Mouse (Mus musculus) layer of hippocampus, postnatal 25 days (tissue): ENCODE measurements around the gene Gm21119. TPM values are rescaled to one million over a fixed set of nuclear protein-coding genes. Genes with fewer than 3 reads are reported as not detected.
"Not testable (repeated sequence)": the region's sequence is repeated elsewhere in the genome, so short reads cannot be mapped to it uniquely, and the experiment has no call there.

Experiments used
- DNase-seq, 2 experiments: peaks; one replicate each; pipeline ENCODE4 v3.0.0; 2022; ENCODE audit warnings: mixed read lengths in 2 of 2, low spot score in 1 of 2; ENCODE audit errors: extremely low spot score in 1 of 2
- total RNA-seq, 2 experiments: library from RNA; stranded (reverse); gene quantifications; 2 replicates each; pipeline ENCODE4 v1.2.3; 2021

Gene Gm21119
- total RNA-seq, result 1 to 10 TPM in 1 of 2 experiments, under 1 TPM in 1; 0.56 to 1.2 TPM

DNA sequence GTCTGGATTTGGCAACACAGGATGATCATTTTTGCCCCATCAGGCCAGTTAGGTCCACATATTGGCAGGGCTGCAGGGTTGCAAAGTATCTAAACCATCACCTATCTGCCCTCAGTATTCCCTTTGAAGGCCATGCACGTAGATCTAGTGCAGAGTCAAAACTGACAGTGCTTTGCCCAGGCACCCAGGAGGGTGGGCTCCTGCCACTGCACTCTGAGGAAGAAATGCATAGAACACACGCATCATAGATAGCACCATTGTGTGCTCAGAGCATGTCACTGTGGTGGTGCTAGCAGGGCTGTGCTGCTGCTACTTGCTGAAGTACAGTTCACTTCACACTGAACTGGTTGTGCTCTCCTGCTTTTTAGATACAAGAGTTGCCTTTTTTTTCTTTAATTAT is at the start of gene Gm21119:
Gm21119 (plus strand) TSS at position 301 of the 400 bp plus-strand sequence.
- DNase-seq, result not testable (repeated sequence)

DNA sequence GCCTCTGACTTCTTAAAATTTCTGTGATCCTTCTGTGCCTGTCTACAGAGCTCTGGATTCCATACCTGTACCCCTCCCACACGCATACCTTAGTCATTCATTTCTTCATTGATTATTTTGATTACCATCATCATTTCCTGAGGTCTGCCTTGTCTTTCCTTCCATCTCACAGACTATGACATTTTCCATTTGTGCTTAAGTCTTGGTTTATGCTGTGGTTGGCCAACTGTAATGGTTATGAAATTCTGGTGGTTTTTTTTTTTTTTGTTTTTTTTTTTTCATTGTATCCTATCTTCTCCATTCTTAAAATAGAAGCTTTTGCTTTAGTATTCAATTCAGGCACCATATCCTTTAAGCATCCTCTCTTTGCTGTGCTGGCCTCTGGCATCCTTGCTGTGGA is 48.0 kb upstream of the Gm21119 start:
- DNase-seq, result not testable (repeated sequence)

DNA sequence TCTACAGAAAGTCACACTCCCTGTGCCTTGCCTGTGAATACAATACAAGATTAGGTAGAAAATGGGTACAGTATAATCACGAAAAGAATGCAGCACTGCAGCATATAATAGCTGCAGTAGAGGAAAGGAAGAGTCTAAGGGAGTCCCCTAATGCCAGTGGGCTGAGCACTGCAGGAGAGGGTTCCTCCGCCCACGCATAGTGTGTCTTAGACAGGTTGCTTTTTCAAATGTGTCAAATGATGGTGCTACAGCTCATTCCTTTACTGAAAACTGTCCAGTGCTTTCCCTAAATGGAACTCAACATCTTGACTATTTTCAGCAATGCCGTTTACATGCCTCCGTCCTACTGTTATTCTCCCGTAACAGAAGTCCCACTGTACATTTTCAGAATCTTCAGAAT is 33.6 kb upstream of the Gm21119 start:
- DNase-seq, result not testable (repeated sequence)

DNA sequence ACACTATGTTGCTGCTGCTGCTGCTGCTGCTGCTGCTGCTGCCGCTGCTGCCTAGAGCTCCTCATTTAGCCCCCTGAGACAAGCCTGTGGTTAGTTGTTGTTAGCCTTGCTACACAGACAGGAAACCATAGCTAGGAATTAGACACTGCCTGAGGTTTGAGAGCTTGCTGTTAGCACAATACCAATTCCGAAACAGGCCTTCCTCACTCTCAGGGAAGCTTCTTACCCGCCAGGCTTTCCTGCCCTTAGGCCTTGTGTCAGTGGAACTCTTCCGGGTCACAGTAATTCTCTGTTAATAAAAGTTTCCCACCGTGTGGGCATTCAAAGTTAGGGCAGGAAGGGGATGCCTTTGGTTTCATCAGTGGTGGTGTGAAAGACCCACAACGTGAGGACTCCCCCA is 31.9 kb upstream of the Gm21119 start:
- DNase-seq, result not testable (repeated sequence)

DNA sequence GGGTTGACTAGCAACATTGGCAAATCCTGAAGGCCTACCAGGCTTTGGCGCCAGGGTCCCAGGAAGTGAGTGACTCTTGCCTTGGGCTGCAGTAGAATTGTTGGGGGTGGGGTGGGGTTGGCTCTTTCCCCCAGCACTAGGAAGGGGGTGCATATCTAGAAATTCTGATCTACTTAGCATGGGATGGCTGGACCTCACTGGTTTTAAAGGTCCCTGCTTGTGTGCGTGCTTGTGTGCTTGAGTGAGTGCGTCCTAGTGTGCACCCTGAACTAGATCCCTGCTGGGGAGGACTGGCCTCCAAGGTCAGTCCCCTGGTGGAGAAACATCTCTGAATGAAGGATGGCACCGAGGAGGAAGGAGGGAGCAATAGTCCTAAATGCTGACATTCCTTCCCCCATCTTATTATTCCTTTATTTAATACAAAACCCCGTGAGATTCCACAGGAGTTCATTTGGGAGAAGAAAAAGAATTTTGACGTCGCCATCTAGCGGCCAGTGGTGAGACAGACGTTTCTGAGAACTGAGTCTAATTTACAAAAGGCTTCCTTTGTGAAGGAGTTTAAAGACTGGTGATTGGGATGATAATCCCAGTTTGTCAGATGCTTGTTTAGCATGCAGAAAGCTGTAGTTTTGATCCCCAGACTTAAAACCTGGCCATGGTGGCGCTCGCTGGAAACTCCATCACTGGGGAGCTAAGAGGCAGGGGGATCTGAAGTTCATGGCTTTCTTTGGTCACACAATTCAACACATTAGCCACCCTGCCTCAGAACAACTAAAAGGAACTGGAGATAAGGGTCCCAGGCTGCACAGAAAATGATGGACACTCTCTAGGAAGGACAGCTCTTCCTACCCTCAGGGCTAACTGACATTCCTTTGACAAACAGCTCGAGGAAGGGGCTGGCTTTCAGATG is 26.2 kb upstream of the Gm21119 start:
- peak in 1 of 2 experiments; percentile 8 for DNase-seq

DNA sequence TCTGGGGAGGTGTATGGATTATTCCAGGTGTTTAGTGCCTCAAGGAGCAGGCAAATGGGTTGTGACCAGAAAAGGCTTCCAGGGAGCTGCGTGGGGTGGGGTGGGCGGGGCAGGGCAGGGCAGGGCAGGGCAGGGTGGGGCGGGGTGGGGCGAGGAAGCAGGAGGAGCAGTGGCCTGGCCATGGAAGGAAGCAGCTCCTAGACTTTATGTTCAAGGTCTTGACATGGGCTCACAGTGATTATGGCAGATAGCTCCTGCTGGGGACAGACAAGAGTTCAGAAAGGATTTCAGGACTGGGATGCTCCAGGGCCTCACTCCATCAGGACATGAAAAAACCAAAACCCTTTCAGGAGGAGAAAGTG is 25.6 kb upstream of the Gm21119 start:
- peak; percentile 24 to 36 for DNase-seq

DNA sequence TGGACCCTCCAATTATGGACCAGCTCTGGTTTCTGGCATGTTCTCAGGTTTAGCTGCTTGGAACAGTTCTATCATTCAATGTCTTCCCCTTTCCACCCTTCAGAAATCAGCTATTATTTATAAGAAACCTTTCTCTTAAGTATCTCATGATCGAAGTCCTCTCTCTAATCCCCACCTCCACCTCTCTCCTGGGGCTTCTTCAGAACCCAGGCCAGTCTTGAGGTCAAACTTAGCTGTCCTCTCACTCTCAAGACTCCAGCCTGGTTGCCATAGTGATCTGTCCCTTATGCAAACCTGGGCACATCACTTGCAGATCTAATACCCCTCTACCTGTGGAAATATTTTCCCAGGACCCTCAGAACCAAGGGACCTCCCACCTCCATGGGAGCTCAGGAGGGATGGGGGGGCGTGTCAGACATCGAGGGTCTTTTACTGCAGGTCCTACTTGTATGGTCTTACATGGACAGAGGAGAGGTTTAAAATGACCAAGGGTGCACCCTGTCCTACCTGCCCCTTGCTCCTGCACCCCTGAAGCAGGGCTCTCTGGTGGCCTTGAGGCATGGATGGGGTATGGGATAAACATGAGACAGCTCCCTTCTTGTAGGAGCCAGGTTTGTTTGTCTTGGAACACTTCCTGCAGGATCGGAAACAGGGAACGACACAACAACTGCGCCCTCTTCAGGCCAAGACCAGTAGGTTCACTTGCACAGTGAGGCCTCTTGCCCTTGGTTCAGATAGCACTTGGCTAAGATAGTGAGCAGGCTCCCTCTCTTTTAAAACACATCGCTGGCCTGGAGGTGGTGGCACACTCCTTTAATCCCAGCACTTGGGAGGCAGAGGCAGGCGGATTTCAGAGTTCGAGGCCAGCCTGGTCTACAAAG is 24.4 kb upstream of the Gm21119 start:
- DNase-seq, result peak; percentile 4 to 46

DNA sequence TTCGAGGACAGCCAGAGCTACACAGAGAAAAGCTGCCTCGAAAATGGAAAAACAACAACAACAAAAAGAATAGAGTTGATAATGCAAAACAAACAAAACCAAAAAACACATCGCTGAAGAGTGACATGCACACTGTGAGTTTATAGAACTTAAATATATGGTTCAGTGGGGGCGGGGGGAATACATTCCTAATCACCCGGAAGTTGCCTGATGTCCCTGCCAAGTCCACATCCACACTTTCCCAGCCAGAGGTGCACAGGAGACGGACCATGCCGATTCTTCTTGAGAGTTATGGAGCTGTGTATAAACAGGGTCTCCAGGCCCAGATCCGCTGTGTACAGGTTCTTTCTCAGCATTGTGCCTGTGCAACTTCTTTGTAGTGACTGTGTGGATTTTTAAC is 23.7 kb upstream of the Gm21119 start:
- not testable (repeated sequence) for DNase-seq

DNA sequence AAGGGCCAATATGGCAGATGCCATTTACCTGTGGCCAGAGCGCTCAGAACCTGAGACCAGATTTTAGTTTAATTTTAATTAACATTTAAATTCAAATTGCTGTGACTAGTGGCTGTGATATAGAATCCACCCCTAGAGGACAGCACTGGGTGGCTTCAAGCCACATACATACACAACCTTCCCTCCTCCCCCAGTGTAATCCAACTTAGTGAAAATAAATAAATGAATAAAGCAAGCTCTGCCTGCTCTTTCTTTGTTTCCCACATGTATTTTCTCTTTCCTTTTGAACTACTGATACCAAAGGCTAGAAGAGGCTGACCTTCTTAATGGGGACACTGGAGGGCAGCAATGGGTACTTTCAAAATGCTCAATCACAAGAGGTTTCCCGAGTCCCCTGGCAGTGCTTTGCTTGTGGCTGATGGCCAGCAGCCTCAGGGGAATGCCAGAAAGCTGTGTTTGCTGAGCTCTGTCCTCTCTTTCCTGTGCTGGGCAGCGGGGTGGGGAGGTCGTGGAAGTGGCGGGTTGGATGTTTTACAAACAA is 21.9 kb upstream of the Gm21119 start:
- DNase-seq, result not testable (repeated sequence)

DNA sequence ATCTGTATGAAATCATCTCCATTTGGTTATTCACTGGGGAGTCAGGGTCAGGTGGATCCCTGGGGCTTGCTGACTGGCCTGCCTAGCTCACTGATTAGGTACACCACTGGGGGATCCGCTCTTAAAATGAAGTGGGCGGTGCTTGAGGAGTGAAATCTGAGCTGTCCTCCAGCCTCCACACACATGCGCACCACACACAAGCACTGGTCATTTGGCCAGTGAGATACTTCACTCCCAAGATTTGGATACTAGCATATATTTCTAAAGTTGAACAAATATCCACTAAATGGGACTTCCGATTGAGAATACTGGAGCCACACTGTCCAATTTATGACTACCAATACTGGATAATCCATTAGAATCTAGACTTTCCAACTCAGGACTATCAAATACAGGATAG is 20.9 kb upstream of the Gm21119 start:
- DNase-seq, result peak; percentile 37 to 54

DNA sequence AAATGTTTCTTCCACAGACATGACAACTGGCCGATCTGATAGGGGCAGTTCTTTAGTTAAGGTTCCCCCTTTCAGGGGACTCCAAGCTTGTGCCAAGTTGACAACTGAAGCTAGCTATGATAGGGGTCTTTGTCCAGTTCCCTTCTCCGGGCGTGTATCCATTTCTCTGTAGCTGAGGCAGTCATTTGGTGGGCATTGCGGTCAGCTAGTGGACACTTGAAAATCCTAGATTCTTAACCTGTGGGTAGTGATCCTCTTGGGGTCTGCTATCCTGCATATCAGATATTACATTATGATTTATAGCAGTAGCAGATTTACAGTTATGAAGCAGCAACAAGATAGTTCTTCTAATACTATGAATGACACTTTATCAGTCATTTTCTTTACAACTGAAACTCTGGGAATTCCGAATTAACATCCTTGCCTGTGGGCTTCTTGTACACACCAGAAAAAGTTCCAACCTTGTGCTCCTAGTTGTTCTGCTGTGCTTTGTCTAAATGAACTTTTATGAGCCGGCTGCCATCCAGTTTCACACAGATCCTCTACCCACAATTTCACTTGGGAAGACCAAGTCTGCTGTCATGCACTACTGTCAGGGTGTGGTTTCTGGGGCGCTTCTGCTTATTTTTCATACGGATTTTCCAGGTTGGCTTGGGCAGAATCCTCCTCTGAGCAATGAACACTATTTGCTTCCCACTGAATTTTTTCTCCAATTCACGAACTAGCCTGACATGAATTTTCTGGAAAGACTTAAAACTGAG is 18.5 kb upstream of the Gm21119 start:
- DNase-seq, result peak; percentile 3 to 11

DNA sequence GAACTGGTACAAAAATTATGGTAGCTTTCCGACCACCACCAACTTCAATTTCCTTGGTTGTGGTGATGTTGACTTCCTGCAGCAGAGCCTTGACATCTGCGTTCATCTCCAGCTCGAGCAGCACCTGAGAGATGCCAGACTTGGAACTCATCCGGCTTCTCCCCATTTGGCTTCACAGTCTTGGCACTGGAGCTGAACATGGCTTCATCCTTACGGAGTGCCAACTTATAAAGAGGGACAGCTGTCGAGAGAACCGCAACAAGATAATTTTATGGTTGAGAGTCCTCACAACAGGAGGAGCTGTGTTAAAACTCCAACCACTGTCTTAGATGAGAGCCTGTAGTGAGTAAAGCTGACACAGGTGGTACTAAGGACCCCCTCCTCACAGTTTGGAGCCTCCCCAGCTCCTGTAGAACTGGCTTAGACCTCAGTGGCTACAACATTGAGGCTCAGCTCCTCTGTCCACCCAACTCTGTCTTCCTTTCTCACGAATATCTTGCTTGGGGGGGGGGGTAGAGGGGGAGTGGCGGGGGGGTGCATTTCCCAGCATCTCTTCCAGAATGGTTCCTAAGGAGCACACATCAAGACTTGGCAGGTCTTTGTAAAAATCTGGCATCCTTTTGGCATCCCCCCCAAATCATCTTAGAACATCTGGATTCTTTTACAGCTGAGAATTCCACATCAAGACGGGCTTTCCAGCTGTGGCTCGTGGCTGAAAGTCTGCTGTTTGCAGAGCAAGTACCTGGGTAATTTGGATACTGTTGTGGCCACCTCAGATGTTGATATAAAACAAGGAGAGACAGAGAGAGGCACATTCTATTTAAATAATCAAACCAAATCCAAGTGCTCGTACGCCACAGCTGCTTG is 17.6 kb upstream of the Gm21119 start:
- peak; percentile 38 to 68 for DNase-seq

DNA sequence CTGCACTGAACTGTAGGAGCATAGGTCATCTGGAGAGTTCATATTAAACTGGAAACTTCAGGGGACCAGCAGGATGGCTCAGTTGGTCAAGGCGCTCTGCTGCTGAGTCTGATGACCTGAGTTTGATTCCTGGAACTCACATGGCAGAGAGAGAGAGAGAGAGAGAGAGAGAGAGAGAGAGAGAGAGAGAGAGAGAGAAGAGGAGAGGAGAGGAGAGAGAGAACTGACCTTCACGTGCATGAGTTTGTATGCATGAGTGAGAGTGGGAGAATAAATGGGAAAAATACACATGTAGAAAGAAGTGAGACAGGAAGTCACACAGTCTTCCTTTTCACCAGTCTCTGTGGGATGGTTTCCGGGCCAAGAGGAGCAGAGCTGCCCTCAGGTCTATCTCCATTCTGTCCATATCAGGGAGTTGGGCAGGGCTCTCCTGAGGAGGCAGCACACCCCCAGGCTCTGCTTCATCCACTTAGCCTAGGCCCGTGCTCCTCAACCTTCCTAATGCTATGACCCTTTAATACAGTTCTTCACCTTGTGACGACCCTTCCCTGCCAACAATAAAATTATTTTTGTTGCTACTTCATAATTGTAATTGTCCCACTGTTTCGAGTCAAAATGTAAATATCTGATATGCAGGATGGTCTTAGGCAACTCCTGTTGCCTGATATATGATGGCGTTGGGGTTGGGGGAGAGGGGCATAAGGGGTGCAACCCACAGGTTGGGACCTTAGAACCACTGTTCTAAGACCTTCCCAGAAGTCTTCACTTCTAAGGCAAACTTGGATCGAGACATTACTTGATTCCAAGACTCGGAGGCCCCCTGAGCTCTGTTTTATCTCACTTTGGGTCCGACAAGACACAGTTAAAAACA is 16.2 kb upstream of the Gm21119 start:
- not testable (repeated sequence) for DNase-seq

DNA sequence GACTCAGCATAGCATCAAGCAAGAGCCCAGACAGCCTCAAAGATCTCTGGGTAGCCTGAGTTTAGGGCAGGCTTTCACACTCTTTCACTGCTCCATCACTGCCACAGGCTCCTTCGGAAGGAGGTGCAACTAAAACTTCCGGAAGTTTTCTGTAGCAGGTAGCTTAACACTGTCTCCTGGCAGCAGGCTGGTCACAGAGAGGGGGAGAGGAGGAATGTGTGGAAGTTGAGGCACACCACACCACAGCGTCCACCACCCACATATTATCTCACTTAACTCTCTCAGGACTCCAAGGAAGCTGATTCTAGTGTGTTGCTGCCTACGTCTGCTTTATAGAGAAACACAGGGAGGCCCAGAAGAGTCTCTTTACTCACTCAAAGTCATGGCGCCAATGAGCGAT is 15.4 kb upstream of the Gm21119 start:
- DNase-seq, result not testable (repeated sequence)

DNA sequence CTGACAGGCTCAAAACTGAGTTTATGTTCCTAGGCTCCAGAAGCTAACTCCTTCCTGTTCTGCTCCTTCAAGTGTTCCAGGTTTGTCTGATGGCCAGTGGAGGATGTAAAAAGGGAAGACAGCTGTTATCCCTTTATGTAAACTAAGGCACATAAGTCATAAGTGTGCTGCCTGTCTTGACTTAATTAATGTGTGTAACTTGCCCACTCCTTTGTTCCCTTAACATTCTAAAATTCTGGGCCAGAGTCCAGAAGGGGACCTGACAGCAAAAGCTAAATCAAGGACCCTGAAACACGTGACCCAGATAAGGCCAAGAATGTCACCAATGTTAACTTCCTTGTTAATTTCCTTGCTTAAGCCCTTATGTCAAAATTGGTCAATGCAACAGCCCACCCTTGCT is 3.9 kb upstream of the Gm21119 start:
- DNase-seq, result not testable (repeated sequence)

DNA sequence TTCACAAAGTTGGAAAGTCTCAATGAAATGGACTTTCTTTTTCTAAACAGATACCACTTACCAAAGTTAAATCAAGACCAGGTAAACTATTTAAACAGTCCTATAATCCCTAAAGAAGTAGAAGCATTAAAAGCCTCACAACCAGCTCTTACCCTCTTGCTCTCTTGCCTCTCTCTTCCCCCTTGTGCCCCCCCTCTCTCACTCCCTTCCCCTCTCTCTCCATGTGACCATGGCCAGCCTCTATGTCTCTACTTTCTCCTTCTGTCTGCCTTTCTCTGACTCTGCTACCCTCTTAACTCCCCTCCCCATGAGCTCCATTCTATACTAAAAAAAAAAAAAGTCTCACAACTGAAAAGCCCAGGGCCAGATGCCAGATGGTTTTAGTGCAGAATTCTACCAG is 2.0 kb upstream of the Gm21119 start:
- not testable (repeated sequence) for DNase-seq

DNA sequence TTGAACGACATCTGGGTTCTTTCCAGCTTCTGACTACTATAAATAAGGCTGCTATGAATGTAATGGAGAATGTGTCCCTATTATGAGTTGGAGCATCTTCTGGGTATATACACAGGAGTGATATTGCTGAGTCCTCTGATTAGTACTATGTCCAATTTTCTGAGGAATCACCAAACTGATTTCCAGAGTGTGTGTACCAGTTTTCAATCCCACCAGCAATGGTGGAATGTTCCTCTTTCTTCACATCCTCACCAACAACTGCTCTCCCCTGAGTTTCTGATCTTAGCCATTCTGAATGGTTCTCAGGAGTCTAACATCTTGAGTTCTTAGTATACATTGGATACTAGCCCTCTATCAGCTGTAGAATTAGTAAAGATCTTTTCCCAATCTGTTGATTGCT is 16.0 kb downstream of the Gm21119 start:
- DNase-seq, result not testable (repeated sequence)

DNA sequence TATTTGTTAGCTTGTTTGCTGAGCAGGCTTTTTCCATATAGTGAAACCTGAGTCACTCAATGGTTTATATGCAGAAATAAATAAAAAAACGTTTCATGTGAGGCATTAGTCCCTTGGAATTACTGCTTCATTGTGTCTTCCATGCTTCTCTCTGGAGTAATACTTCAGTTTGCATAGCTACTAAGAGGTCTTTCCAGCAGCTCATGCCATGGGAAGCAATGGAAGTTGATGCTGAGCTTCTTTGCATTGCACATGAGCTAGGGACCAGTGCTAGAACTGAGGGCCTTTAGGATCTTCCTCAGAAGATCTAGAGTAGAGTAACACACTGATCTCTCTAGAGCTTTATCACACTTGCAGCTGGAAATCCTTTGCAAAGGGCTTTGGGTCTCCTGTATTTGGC is 23.2 kb downstream of the Gm21119 start:
- DNase-seq, result not testable (repeated sequence)
